Mouse (Mus musculus): Measurements from ENCODE around the gene Umps. TPM values are rescaled to one million over a fixed set of nuclear protein-coding genes. Genes with fewer than 3 reads are reported as not detected.

Gene Umps
- polyA plus RNA-seq, 1 experiment: 6.1 TPM

DNA sequence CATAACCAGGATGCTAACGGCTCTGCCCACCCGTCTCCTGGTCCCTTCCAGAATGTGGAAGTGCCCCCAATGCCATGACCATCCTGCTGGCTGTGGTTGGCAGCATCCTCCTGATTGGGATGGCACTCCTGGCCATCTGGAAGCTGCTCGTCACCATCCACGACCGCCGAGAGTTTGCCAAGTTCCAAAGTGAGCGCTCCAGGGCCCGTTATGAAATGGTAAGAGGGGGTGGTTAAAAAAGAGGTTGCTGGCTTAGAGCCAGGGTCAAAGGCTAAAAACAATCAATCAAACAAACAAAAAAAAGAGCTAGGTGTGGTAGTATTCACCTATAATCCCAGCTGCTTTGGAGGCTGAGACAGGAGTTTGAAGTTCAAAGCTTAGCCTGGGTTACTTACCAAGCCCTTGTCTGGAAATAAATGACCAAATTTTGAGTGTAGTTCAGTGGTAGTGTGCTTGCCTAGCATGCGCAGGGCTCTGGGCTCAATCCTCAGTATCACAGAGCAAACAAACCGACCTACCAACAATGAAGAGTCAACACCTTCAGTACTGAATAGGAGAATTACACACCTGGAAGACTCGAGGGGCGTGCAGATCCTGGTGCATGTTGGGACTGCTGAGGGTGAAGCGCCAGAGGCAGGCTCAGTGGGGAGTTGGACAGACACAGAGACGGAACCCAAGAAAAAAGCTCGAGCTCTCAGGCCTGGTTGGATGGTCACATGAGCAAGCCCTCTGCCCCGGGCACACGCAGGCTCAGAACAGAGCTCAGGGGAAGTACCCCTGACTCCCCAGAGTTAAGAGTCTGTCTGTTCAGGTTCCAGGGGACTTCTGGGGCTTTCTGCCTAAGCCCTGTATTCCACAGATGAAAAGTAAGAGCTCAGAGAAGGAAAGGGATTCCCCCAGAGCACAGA lies 18.9 kb downstream of the Umps start:
- H3K4me3 ChIP-seq (ENCODE audit: extremely low read depth, insufficient read depth, insufficient read length): no peak overlapping the region
- H3K27ac ChIP-seq (ENCODE audit: insufficient read depth, low read length): no peak overlapping the region
- no peaks in the 10 kb centered on the region for H3K4me1 ChIP-seq (ENCODE audit: control insufficient read depth, insufficient read depth, insufficient read length)
- 87% methylated on average over 17 of the region's 17 CpGs for WGBS
- TF ChIP-seq POLR2A (IDR thresholded peaks at IDR 0.05; ENCODE audit: low read depth, low read length) (no peak), CTCF (IDR thresholded peaks at IDR 0.05; ENCODE audit: extremely low read depth, insufficient read depth, insufficient read length, insufficient replicate concordance) (no peak)
- DNase-seq (ENCODE audit: low read depth in 1 of 2, low spot score in 2 of 2): no peak
- H3K27me3 ChIP-seq (ENCODE audit: control insufficient read depth, insufficient read depth, low read length): no peaks in the 10 kb centered on the region
- no peaks in the 10 kb centered on the region for H3K36me3 ChIP-seq (ENCODE audit: control insufficient read depth, insufficient read depth, low read length)

- Histone ChIP-seq H3K4me3 (ENCODE audit: extremely low read depth, insufficient read depth, insufficient read length) (no peak overlapping the region), H3K36me3 (ENCODE audit: control insufficient read depth, insufficient read depth, low read length) (no peaks in the 10 kb centered on the region), H3K4me1 (ENCODE audit: control insufficient read depth, insufficient read depth, insufficient read length) (no peaks in the 10 kb centered on the region), H3K27me3 (ENCODE audit: control insufficient read depth, insufficient read depth, low read length) (no peaks in the 10 kb centered on the region), H3K27ac (ENCODE audit: insufficient read depth, low read length) (no peak overlapping the region)
- no peak for DNase-seq (ENCODE audit: low read depth in 1 of 2, low spot score in 2 of 2)
- 87% methylated on average over 7 of the region's 7 CpGs for WGBS
- TF ChIP-seq CTCF (IDR thresholded peaks at IDR 0.05; ENCODE audit: extremely low read depth, insufficient read depth, insufficient read length, insufficient replicate concordance) (no peak), POLR2A (IDR thresholded peaks at IDR 0.05; ENCODE audit: low read depth, low read length) (no peak)
These were observed 20.8 kb downstream of the Umps start for GRCm38 (mm10) chr16:33946021-33946420.

GRCm38 (mm10) chr16:33944772-33945171 lies 22.1 kb downstream of the Umps start:
- TF ChIP-seq POLR2A (IDR thresholded peaks at IDR 0.05; ENCODE audit: low read depth, low read length) (no peak), CTCF (IDR thresholded peaks at IDR 0.05; ENCODE audit: extremely low read depth, insufficient read depth, insufficient read length, insufficient replicate concordance) (no peak)
- 70% methylated on average over 6 of the region's 6 CpGs for WGBS
- Histone ChIP-seq H3K27ac (ENCODE audit: insufficient read depth, low read length) (no peak overlapping the region), H3K36me3 (ENCODE audit: control insufficient read depth, insufficient read depth, low read length) (no peaks in the 10 kb centered on the region), H3K4me3 (ENCODE audit: extremely low read depth, insufficient read depth, insufficient read length) (no peak overlapping the region), H3K27me3 (ENCODE audit: control insufficient read depth, insufficient read depth, low read length) (no peaks in the 10 kb centered on the region), H3K4me1 (ENCODE audit: control insufficient read depth, insufficient read depth, insufficient read length) (no peaks in the 10 kb centered on the region)
- DNase-seq (ENCODE audit: low read depth in 1 of 2, low spot score in 2 of 2): no peak

DNA sequence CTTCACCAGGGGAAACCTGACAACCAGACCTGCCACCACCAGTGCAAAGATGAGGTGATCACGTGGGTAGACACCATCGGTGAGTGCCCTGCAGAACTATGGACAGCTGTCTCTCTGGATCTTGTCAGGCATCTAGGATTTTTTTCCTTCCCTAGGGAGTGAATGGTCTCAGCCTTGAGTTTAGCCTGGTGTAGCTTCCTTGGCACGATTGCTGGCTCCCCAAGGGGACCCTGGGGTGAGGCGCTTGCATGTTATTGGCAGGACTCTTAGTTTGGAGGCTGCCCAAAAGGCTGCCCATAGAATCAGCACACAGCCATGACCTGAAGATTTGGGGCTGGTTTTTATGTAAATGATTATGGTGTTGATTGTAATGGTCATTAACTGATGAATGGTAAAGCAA lies 22.7 kb downstream of the Umps start:
- Histone ChIP-seq H3K4me1 (ENCODE audit: control insufficient read depth, insufficient read depth, insufficient read length) (no peaks in the 10 kb centered on the region), H3K4me3 (ENCODE audit: extremely low read depth, insufficient read depth, insufficient read length) (no peak overlapping the region), H3K27ac (ENCODE audit: insufficient read depth, low read length) (no peak overlapping the region), H3K27me3 (ENCODE audit: control insufficient read depth, insufficient read depth, low read length) (no peaks in the 10 kb centered on the region), H3K36me3 (ENCODE audit: control insufficient read depth, insufficient read depth, low read length) (no peaks in the 10 kb centered on the region)
- WGBS: 84% methylated on average over 4 of the region's 4 CpGs
- no peak for DNase-seq (ENCODE audit: low read depth in 1 of 2, low spot score in 2 of 2)
- no peak for TF ChIP-seq POLR2A (IDR thresholded peaks at IDR 0.05; ENCODE audit: low read depth, low read length)
- TF ChIP-seq CTCF (IDR thresholded peaks at IDR 0.05; ENCODE audit: extremely low read depth, insufficient read depth, insufficient read length, insufficient replicate concordance): no peak

GRCm38 (mm10) chr16:33943388-33943787 lies 23.4 kb downstream of the Umps start:
- H3K27me3 ChIP-seq (ENCODE audit: control insufficient read depth, insufficient read depth, low read length): no peaks in the 10 kb centered on the region
- no peak overlapping the region for H3K4me3 ChIP-seq (ENCODE audit: extremely low read depth, insufficient read depth, insufficient read length)
- H3K36me3 ChIP-seq (ENCODE audit: control insufficient read depth, insufficient read depth, low read length): no peaks in the 10 kb centered on the region
- 94% methylated on average over 6 of the region's 6 CpGs for WGBS
- TF ChIP-seq CTCF (IDR thresholded peaks at IDR 0.05; ENCODE audit: extremely low read depth, insufficient read depth, insufficient read length, insufficient replicate concordance) (no peak), POLR2A (IDR thresholded peaks at IDR 0.05; ENCODE audit: low read depth, low read length) (no peak)
- DNase-seq (ENCODE audit: low read depth in 1 of 2, low spot score in 2 of 2): no peak
- H3K27ac ChIP-seq (ENCODE audit: insufficient read depth, low read length): no peak overlapping the region
- no peaks in the 10 kb centered on the region for H3K4me1 ChIP-seq (ENCODE audit: control insufficient read depth, insufficient read depth, insufficient read length)

- TF ChIP-seq POLR2A (IDR thresholded peaks at IDR 0.05; ENCODE audit: low read depth, low read length): no peak
- TF ChIP-seq CTCF (IDR thresholded peaks at IDR 0.05; ENCODE audit: extremely low read depth, insufficient read depth, insufficient read length, insufficient replicate concordance): no peak
- DNase-seq (ENCODE audit: low read depth in 1 of 2, low spot score in 2 of 2): no peak
- 90% methylated on average over 11 of the region's 11 CpGs for WGBS
- H3K36me3 ChIP-seq (ENCODE audit: control insufficient read depth, insufficient read depth, low read length): no peaks in the 10 kb centered on the region
- no peaks in the 10 kb centered on the region for H3K27me3 ChIP-seq (ENCODE audit: control insufficient read depth, insufficient read depth, low read length)
- no peaks in the 10 kb centered on the region for H3K4me1 ChIP-seq (ENCODE audit: control insufficient read depth, insufficient read depth, insufficient read length)
- no peak overlapping the region for H3K27ac ChIP-seq (ENCODE audit: insufficient read depth, low read length)
- H3K4me3 ChIP-seq (ENCODE audit: extremely low read depth, insufficient read depth, insufficient read length): no peak overlapping the region
These were observed 24.5 kb downstream of the Umps start for GRCm38 (mm10) chr16:33942341-33942740.

- no peak for DNase-seq (ENCODE audit: low read depth in 1 of 2, low spot score in 2 of 2)
- no peak for TF ChIP-seq POLR2A (IDR thresholded peaks at IDR 0.05; ENCODE audit: low read depth, low read length)
- TF ChIP-seq CTCF (IDR thresholded peaks at IDR 0.05; ENCODE audit: extremely low read depth, insufficient read depth, insufficient read length, insufficient replicate concordance): no peak
- Histone ChIP-seq H3K27me3 (ENCODE audit: control insufficient read depth, insufficient read depth, low read length) (no peaks in the 10 kb centered on the region), H3K4me3 (ENCODE audit: extremely low read depth, insufficient read depth, insufficient read length) (no peak overlapping the region), H3K27ac (ENCODE audit: insufficient read depth, low read length) (no peak overlapping the region), H3K36me3 (ENCODE audit: control insufficient read depth, insufficient read depth, low read length) (no peaks in the 10 kb centered on the region), H3K4me1 (ENCODE audit: control insufficient read depth, insufficient read depth, insufficient read length) (no peaks in the 10 kb centered on the region)
- 81% methylated on average over 11 of the region's 11 CpGs for WGBS
These were observed 25.5 kb downstream of the Umps start for GRCm38 (mm10) chr16:33941271-33941781.

All from spleen, adult 2 months (tissue).